9 mouse cellular contexts compared by ENCODE assay signal in genomic region chr5:107268121-107269005, GRCm38 (mm10). TPM values are rescaled to one million over a fixed set of nuclear protein-coding genes. Genes with fewer than 3 reads are reported as not detected.
DNase-seq lines count a peak whose midpoint lies in the region; ATAC-seq and TF ChIP-seq lines count a peak whose summit lies in the region.
"Had no signal": no experiment of that assay in that cellular context is flagged by ENCODE, and none has a peak within 500 bp of the region (broad histone marks: within the 10 kb centered on the region; RNA-seq: fewer than 3 reads in every experiment).

No protein-coding gene starts in this region.

- H3K4me1 ChIP-seq in thymus, adult 2 months (replicated peaks; ENCODE audit: control insufficient read depth, insufficient read depth, low read length) = peaks cover 11% of the 10 kb centered on the region

- TF ChIP-seq POLR2A in thymus, adult 2 months (IDR thresholded peaks at IDR 0.05; ENCODE audit: control insufficient read depth, extremely low read depth, insufficient read depth, low read length, poor library complexity) = no peak

- peak; percentile 57 for DNase-seq in gastrocnemius, adult 2 months
- no peak for DNase-seq in gastrocnemius, postnatal 25 days
- DNase-seq in thymus, adult 2 months = no peak
- DNase-seq in thymus, postnatal 0 days (ENCODE audit: low spot score) = no peak
- peak; percentile 28 to 58 for DNase-seq in kidney, postnatal 25 days
- peak; percentile 55 for DNase-seq in testis, postnatal 10 days (ENCODE audit: low spot score)
- DNase-seq in thymus, postnatal 14 days = no peak

- ATAC-seq in granulocyte monocyte progenitor cell, adult 5-6 weeks (replicated peaks; ENCODE audit: poor library complexity, severe bottlenecking) = no peak

- no peaks in the 10 kb centered on the region for H3K36me3 ChIP-seq in thymus, adult 2 months (ENCODE audit: control insufficient read depth, insufficient read depth, low read length)

- H3K27me3 ChIP-seq in thymus, adult 2 months (ENCODE audit: control insufficient read depth, insufficient read depth, low read length) = no peaks in the 10 kb centered on the region
- H3K27me3 ChIP-seq: CH12.LX had no signal

- WGBS in thymus, adult 2 months = 91% methylated on average over 16 of the region's 16 CpGs

- H3K4me3 ChIP-seq in gastrocnemius, adult 2 months = peak overlapping the region; percentile 41
- H3K4me3 ChIP-seq in thymus, adult 2 months (ENCODE audit: control insufficient read depth, insufficient read depth, low read length) = no peak overlapping the region

- peak overlapping the region; percentile 41 for H3K27ac ChIP-seq in gastrocnemius, adult 2 months
- H3K27ac ChIP-seq in thymus, adult 2 months (ENCODE audit: control insufficient read depth, insufficient read depth, low read length) = peak overlapping the region; percentile 5; the same call in 1 of the 2 replicates

- intact Hi-C loops in gastrocnemius, adult 2 months (cut with DNase I) = no loop called here

- TF ChIP-seq CTCF in gastrocnemius, adult 2 months (IDR thresholded peaks at IDR 0.05) = no peak
- TF ChIP-seq CTCF in thymus, adult 2 months (IDR thresholded peaks at IDR 0.05; ENCODE audit: borderline replicate concordance, control insufficient read depth, extremely low read depth, insufficient read depth, low read length, poor library complexity) = no peak

RNA-seq across cellular contexts. Expression of gene Tgfbr3, which starts 21.1 kb away (rescaled TPM):
- total RNA-seq in gastrocnemius, adult 2 months (2021) = 10 to 100 TPM; 20.5 to 22.9 TPM
- 10 to 100 TPM; 13.6 to 20.1 TPM for total RNA-seq in gastrocnemius, postnatal 25 days (2021)
- 20.7 and 23.9 TPM in 2 replicates for polyA plus RNA-seq in thymus, adult 2 months (2012; rRNA removed)
- polyA plus RNA-seq in thymus, postnatal 0 days (2015; fragmentation: Nextera tagmentation; extraction: Ambion mirVana) = 10.1 and 11.5 TPM in 2 replicates
- total RNA-seq in granulocyte monocyte progenitor cell, adult 5-6 weeks (2014; fragmentation: Nextera tagmentation) = 0.30 and 2.4 TPM in 2 replicates
- total RNA-seq in granulocyte monocyte progenitor cell, adult 5-6 weeks (2017) = 1.6 and 2.4 TPM in 2 replicates

Comparison
In these comparisons a context has a peak if more than half of its experiments do, and no peak if none do; other contexts are left out.
1. DNase-seq: peak in gastrocnemius, adult 2 months (single experiment), kidney, postnatal 25 days (2 of 2) and testis, postnatal 10 days (single experiment); none in gastrocnemius, postnatal 25 days (single experiment), thymus, adult 2 months (single experiment), thymus, postnatal 0 days (single experiment) and thymus, postnatal 14 days (single experiment).
2. RNA of gene Tgfbr3, which starts 21.1 kb away (total RNA-seq): 20.5 to 22.9 TPM in gastrocnemius, adult 2 months and 13.6 to 20.1 TPM in gastrocnemius, postnatal 25 days; 0.30 to 2.4 TPM in granulocyte monocyte progenitor cell, adult 5-6 weeks; every median in the first group is over 4 times any median in the second.